Mouse (Mus musculus) layer of hippocampus, adult 2 months (tissue): ENCODE results near the gene Por. TPM values are rescaled to one million over a fixed set of nuclear protein-coding genes. Genes with fewer than 3 reads are reported as not detected.

Source experiments
- DNase-seq, 2 experiments: peaks; one replicate each; pipeline ENCODE4 v3.0.0; 2022; ENCODE audit warnings: low spot score in 2 of 2
- H3K27ac ChIP-seq: fragments of 200-600 bp; 2 replicates; pipeline ENCODE4 v1.8.1; 2022
- H3K4me3 ChIP-seq: fragments of 200-600 bp; 2 replicates; pipeline ENCODE4 v1.8.1; 2022; ENCODE audit warnings: mild to moderate bottlenecking
- CTCF ChIP-seq: fragments of 200-600 bp; conservative IDR thresholded peaks from 2 replicates; pipeline ENCODE4 v1.8.1; 2022; ENCODE audit warnings: antibody characterized with exemption, mild to moderate bottlenecking, moderate library complexity
- microRNA-seq, 2 experiments: library from miRNA; unstranded; fragments of <30 nt; microRNA quantifications; one replicate each; pipeline ENCODE4 v1.2.0; 2021
- total RNA-seq, 2 experiments: library from RNA; stranded (reverse); gene quantifications; 2 replicates each; pipeline ENCODE4 v1.2.3; 2021

The Por gene
- total RNA-seq, 2 experiments from 2014 or later, result 103 to 112 TPM

DNA sequence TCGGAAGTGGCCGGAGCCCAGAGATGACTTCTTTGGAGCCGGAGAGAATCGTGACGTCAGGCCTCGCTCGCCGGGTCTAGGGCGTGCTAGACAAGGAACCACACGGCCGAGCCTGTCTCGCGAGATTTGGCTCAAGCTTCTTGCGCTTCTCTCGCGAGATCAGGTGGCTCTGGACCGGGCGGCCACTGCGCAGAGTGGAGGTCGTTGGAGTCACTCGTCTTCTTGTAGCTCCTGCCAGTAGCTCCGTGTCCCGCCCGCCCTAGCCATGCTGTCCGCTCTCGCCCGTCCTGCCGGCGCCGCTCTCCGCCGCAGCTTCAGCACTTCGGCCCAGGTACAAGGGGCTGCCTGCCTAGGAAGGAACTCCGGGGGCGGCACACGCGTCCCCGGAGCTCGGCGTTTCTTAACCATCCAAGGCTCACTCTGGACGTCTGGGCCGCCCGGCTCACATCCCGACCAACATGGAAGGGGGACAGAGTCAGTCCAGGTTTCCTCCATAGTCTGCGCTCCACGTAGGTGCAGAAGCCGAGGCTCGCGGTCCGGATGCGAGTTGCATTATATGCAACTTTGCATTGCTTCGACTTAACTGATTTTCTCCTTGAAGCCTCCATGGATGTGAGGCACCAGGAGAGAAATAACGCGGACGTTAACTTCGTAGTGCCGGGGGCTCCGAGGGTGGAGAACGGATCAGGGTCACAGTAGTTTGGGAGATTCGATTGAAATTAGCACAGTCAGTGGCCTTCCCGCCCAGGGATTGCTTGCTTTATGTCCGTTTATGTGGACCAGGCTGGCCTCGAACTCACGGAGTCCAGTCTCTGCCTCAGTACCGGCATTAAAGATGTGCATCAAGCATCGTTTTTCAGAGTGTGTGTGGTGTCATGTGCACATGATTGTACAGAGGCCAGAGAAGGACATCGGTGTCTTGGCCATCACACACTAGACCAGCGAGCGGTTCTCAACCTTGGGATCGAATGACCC, 108.9 kb downstream of the Por start, which contains the start of gene Mdh2:
Mdh2 (plus strand) TSS at position 10 of the 975 bp plus-strand sequence.
- no peak for TF ChIP-seq CTCF
- Histone ChIP-seq H3K27ac (peak within 1 kb of the TSS; percentile 95), H3K4me3 (peak within 1 kb of the TSS; percentile 83)
- peak; percentile 98 to 99 for DNase-seq

DNA sequence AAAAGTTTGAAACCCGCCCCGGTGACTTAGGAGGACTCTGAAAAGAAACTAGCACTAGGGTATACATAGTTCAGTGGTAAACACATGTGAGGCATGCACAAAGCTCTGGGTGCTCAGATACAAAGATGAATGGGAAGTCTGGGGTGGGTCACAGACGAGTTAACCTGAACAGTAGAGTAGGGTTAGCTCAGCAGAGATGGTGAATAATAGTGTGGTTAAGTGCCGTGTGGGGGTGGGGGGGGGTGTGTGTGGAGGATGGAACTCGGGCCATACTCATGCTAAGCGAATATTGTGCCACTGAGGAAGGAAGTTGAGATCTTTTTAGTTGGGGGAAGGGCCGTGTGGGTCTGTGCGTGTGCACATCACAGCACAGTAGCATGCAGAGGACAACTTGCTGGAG, 110.5 kb downstream of the Por start:
- DNase-seq, result no peak
- Histone ChIP-seq H3K4me3 (no peak overlapping the region; the same call in 1 of the 2 replicates), H3K27ac (no peak overlapping the region)
- TF ChIP-seq CTCF, result no peak

DNA sequence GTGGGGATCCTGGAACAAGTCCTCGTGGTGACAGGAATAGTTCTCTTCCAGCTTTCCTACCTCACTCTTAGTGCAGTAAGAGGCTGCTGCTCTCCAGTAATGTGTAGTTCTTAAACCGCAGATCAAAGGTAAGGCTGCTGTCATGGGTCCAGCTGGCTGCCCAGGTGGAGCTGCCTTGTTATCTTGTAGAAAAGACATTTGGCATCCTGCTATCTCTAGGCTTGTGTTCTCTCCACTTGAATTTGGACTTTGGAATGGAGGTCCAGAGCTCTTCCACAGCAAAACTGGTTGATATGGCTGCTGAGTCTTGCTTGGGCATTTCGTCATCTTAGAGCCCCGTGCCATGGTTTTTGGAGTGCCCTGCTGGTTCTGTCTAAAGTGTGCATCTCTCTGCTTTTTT, 113.1 kb downstream of the Por start:
- Histone ChIP-seq H3K4me3 (no peak overlapping the region), H3K27ac (no peak overlapping the region)
- no peak for DNase-seq
- TF ChIP-seq CTCF, result no peak

Small RNA genes lying within 50 kb of the gene (microRNA-seq; reads per million reads assigned to microRNA genes)
- gene Mir7034, result 0.32 to 0.37 reads per million in 2 experiments

Other genes with a start within 250 kb of the Por start
- 10 to 100 TPM; 41.2 to 41.4 TPM for gene Hip1, start 124.9 kb upstream of the Por start, total RNA-seq
- not detected for gene Ccl26, start 106.5 kb upstream of the Por start, total RNA-seq
- gene Ccl24, start 97.0 kb upstream of the Por start, total RNA-seq, result not detected
- 10 to 100 TPM; 86.2 to 86.5 TPM for gene Rhbdd2, start 37.4 kb upstream of the Por start, total RNA-seq
- 10 to 100 TPM; 16.9 to 19.8 TPM for gene Tmem120a, start 74.4 kb downstream of the Por start, total RNA-seq
- not detected for gene Styxl1, start 108.4 kb downstream of the Por start, total RNA-seq
- 100 to 1,000 TPM; 382 to 388 TPM for gene Mdh2, start 108.4 kb downstream of the Por start, total RNA-seq
- 10 to 100 TPM; 80.9 to 81.4 TPM for gene Srrm3, start 136.9 kb downstream of the Por start, total RNA-seq
- gene Hspb1, start 217.9 kb downstream of the Por start, total RNA-seq, result 10 to 100 TPM; 15.4 to 16.8 TPM